Mouse (Mus musculus) hindbrain, embryonic 12.5 days (tissue): ENCODE measurements at regions not wholly inside any gene's neighbourhood (a gene's known extent, or its start where the extent isn't known, plus 50 kb on each side); places are given as distances from the start of the nearest gene placed in this dataset.

ENCODE experiments used
- ATAC-seq: fragments of 200-750 bp; cut with Nextera tagmentation; 2 replicates; pipeline ENCODE4 v1.8.0; 2017; ENCODE audit warnings: moderate TSS enrichment; ENCODE audit not compliant: low FRiP score
- H3K27ac ChIP-seq: fragments of 300-500 bp; sonication (generic); 2 replicates; pipeline ENCODE4 v1.5.1; 2016; ENCODE audit warnings: mild to moderate bottlenecking
- H3K27me3 ChIP-seq: fragments of 300-500 bp; sonication (generic); 2 replicates; pipeline ENCODE4 v1.6.1; 2016; ENCODE audit warnings: mild to moderate bottlenecking
- H3K36me3 ChIP-seq: fragments of 300-500 bp; sonication (generic); 2 replicates; pipeline ENCODE4 v1.6.1; 2016; ENCODE audit warnings: mild to moderate bottlenecking
- H3K4me1 ChIP-seq: fragments of 300-500 bp; sonication (generic); 2 replicates; pipeline ENCODE4 v1.6.1; 2016
- H3K4me2 ChIP-seq: fragments of 300-500 bp; sonication (generic); replicated peaks from 2 replicates; pipeline ENCODE4 v1.6.1; 2016; ENCODE audit warnings: mild to moderate bottlenecking
- H3K4me3 ChIP-seq: fragments of 300-500 bp; sonication (generic); 2 replicates; pipeline ENCODE4 v1.5.1; 2016; ENCODE audit warnings: mild to moderate bottlenecking
- H3K9ac ChIP-seq: fragments of 300-500 bp; sonication (generic); 2 replicates; pipeline ENCODE4 v1.6.1; 2016; ENCODE audit warnings: mild to moderate bottlenecking, moderate library complexity
- H3K9me3 ChIP-seq: fragments of 300-500 bp; sonication (generic); replicated peaks from 2 replicates; pipeline ENCODE4 v1.6.1; 2016; ENCODE audit warnings: mild to moderate bottlenecking
- WGBS: fragments of 180-500 bp; shearing (Covaris S2); methylation state at CpG from one replicate; pipeline ENCODE4 v1.1.7; 2016; 5-methylcytosine and 5-hydroxymethylcytosine counted together

- no peaks in the 10 kb centered on the region for H3K9me3 ChIP-seq
- no peak overlapping the region for H3K4me2 ChIP-seq
- 79% methylated on average over 2 of the region's 2 CpGs for whole genome bisulfite sequencing
- H3K4me1 ChIP-seq, result no peaks in the 10 kb centered on the region
- H3K27ac ChIP-seq, result no peak overlapping the region
- no peaks in the 10 kb centered on the region for H3K36me3 ChIP-seq
- no peak for ATAC-seq
- no peaks in the 10 kb centered on the region for H3K27me3 ChIP-seq
- no peak overlapping the region for H3K9ac ChIP-seq
- no peak overlapping the region for H3K4me3 ChIP-seq
Measured at GRCm38 (mm10) chr12:13810155-13810515, 341.7 kb downstream of the Fam84a start.

- 71% methylated on average over 6 of the region's 6 CpGs for WGBS
- Histone ChIP-seq H3K27me3 (no peaks in the 10 kb centered on the region), H3K9ac (no peak overlapping the region), H3K4me2 (no peak overlapping the region), H3K4me3 (no peak overlapping the region), H3K27ac (no peak overlapping the region), H3K4me1 (no peaks in the 10 kb centered on the region), H3K9me3 (no peaks in the 10 kb centered on the region), H3K36me3 (no peaks in the 10 kb centered on the region)
- ATAC-seq, result no peak
Measured at GRCm38 (mm10) chr12:13809291-13810154, 342.3 kb downstream of the Fam84a start.

GRCm38 (mm10) chr12:13779752-13780151, 372.1 kb downstream of the Fam84a start:
- H3K9ac ChIP-seq, result no peak overlapping the region
- no peaks in the 10 kb centered on the region for H3K9me3 ChIP-seq
- H3K27me3 ChIP-seq, result no peaks in the 10 kb centered on the region
- H3K4me2 ChIP-seq, result no peak overlapping the region
- WGBS, result 76% methylated on average over 2 of the region's 2 CpGs
- no peaks in the 10 kb centered on the region for H3K4me1 ChIP-seq
- no peak overlapping the region for H3K27ac ChIP-seq
- no peaks in the 10 kb centered on the region for H3K36me3 ChIP-seq
- H3K4me3 ChIP-seq, result no peak overlapping the region
- ATAC-seq, result no peak

- 80% methylated on average over 1 of the region's 1 CpGs for WGBS
Measured at GRCm38 (mm10) chr12:13776687-13777086, 375.2 kb downstream of the Fam84a start.

GRCm38 (mm10) chr12:13769696-13770095, 382.2 kb downstream of the Fam84a start:
- H3K4me3 ChIP-seq, result no peak overlapping the region
- WGBS, result 94% methylated on average over 2 of the region's 2 CpGs
- H3K27me3 ChIP-seq, result no peaks in the 10 kb centered on the region
- H3K9ac ChIP-seq, result no peak overlapping the region
- no peaks in the 10 kb centered on the region for H3K4me1 ChIP-seq
- no peak overlapping the region for H3K4me2 ChIP-seq
- no peak for ATAC-seq
- no peaks in the 10 kb centered on the region for H3K9me3 ChIP-seq
- H3K36me3 ChIP-seq, result no peaks in the 10 kb centered on the region
- no peak overlapping the region for H3K27ac ChIP-seq

More at GRCm38 (mm10) chr12:13776687-13777086, 375.2 kb downstream of the Fam84a start:
- Histone ChIP-seq H3K27me3 (no peaks in the 10 kb centered on the region), H3K27ac (no peak overlapping the region), H3K9me3 (no peaks in the 10 kb centered on the region), H3K36me3 (no peaks in the 10 kb centered on the region), H3K4me1 (no peaks in the 10 kb centered on the region), H3K4me3 (no peak overlapping the region), H3K4me2 (no peak overlapping the region), H3K9ac (no peak overlapping the region)
- no peak for ATAC-seq

GRCm38 (mm10) chr12:13769156-13769555, 382.7 kb downstream of the Fam84a start:
- ATAC-seq, result no peak
- Histone ChIP-seq H3K4me2 (no peak overlapping the region), H3K27ac (no peak overlapping the region), H3K9ac (no peak overlapping the region), H3K4me3 (no peak overlapping the region), H3K36me3 (no peaks in the 10 kb centered on the region), H3K9me3 (no peaks in the 10 kb centered on the region), H3K4me1 (no peaks in the 10 kb centered on the region), H3K27me3 (no peaks in the 10 kb centered on the region)
- 83% methylated on average over 4 of the region's 4 CpGs for WGBS

GRCm38 (mm10) chr12:13766486-13766885, 385.4 kb downstream of the Fam84a start:
- Histone ChIP-seq H3K36me3 (no peaks in the 10 kb centered on the region), H3K9ac (no peak overlapping the region), H3K27me3 (no peaks in the 10 kb centered on the region), H3K9me3 (no peaks in the 10 kb centered on the region), H3K4me3 (no peak overlapping the region), H3K4me1 (no peaks in the 10 kb centered on the region), H3K4me2 (no peak overlapping the region), H3K27ac (no peak overlapping the region)
- no peak for ATAC-seq
- WGBS, result 86% methylated on average over 3 of the region's 3 CpGs

GRCm38 (mm10) chr12:13753878-13754277, 398.0 kb downstream of the Fam84a start:
- 80% methylated on average over 2 of the region's 2 CpGs for WGBS
- Histone ChIP-seq H3K4me2 (no peak overlapping the region), H3K27me3 (no peaks in the 10 kb centered on the region), H3K4me3 (no peak overlapping the region), H3K4me1 (no peaks in the 10 kb centered on the region), H3K9me3 (no peaks in the 10 kb centered on the region), H3K27ac (no peak overlapping the region), H3K9ac (no peak overlapping the region), H3K36me3 (no peaks in the 10 kb centered on the region)
- ATAC-seq, result no peak

GRCm38 (mm10) chr12:13744323-13744931, 407.4 kb downstream of the Fam84a start:
- H3K9ac ChIP-seq, result no peak overlapping the region
- H3K4me2 ChIP-seq, result no peak overlapping the region
- ATAC-seq, result no peak
- no peak overlapping the region for H3K27ac ChIP-seq
- WGBS, result 78% methylated on average over 2 of the region's 2 CpGs
- H3K27me3 ChIP-seq, result no peaks in the 10 kb centered on the region
- no peak overlapping the region for H3K4me3 ChIP-seq
- H3K36me3 ChIP-seq, result no peaks in the 10 kb centered on the region
- no peaks in the 10 kb centered on the region for H3K9me3 ChIP-seq
- H3K4me1 ChIP-seq, result no peaks in the 10 kb centered on the region

- no peak for ATAC-seq
- WGBS, result 76% methylated on average over 2 of the region's 2 CpGs
- H3K27ac ChIP-seq, result no peak overlapping the region
Measured at GRCm38 (mm10) chr12:13729901-13730637, 421.8 kb downstream of the Fam84a start.

GRCm38 (mm10) chr12:13728986-13729385, 422.9 kb downstream of the Fam84a start:
- no peak overlapping the region for H3K4me3 ChIP-seq

More at GRCm38 (mm10) chr12:13729901-13730637, 421.8 kb downstream of the Fam84a start:
- Histone ChIP-seq H3K4me3 (no peak overlapping the region), H3K9me3 (no peaks in the 10 kb centered on the region), H3K9ac (no peak overlapping the region), H3K4me2 (no peak overlapping the region), H3K4me1 (no peaks in the 10 kb centered on the region), H3K36me3 (no peaks in the 10 kb centered on the region), H3K27me3 (no peaks in the 10 kb centered on the region)

GRCm38 (mm10) chr12:13724511-13724910, 427.3 kb downstream of the Fam84a start:
- no peak for ATAC-seq
- H3K27ac ChIP-seq, result no peak overlapping the region
- 74% methylated on average over 2 of the region's 2 CpGs for WGBS
- no peak overlapping the region for H3K4me3 ChIP-seq
- no peaks in the 10 kb centered on the region for H3K27me3 ChIP-seq
- no peaks in the 10 kb centered on the region for H3K36me3 ChIP-seq
- H3K9me3 ChIP-seq, result no peaks in the 10 kb centered on the region
- H3K4me1 ChIP-seq, result no peaks in the 10 kb centered on the region
- H3K9ac ChIP-seq, result no peak overlapping the region
- no peak overlapping the region for H3K4me2 ChIP-seq

More at GRCm38 (mm10) chr12:13728986-13729385, 422.9 kb downstream of the Fam84a start:
- H3K27me3 ChIP-seq, result no peaks in the 10 kb centered on the region
- no peak overlapping the region for H3K4me2 ChIP-seq
- no peaks in the 10 kb centered on the region for H3K36me3 ChIP-seq
- no peaks in the 10 kb centered on the region for H3K4me1 ChIP-seq
- H3K9ac ChIP-seq, result no peak overlapping the region
- no peaks in the 10 kb centered on the region for H3K9me3 ChIP-seq
- no peak overlapping the region for H3K27ac ChIP-seq
- ATAC-seq, result no peak
- 75% methylated on average over 4 of the region's 4 CpGs for WGBS
